Mouse (Mus musculus): ENCODE measurements at regions not wholly inside any gene's neighbourhood (a gene's known extent, or its start where the extent isn't known, plus 50 kb on each side); places are given as distances from the start of the nearest gene placed in this dataset.

- Histone ChIP-seq H3K27ac (no peak overlapping the region), H3K4me3 (no peak overlapping the region)
- peak; percentile 22; the same call in 1 of the 2 replicates for TF ChIP-seq CTCF (IDR thresholded peaks at IDR 0.05)
- intact Hi-C loops (cut with DNase I) = no loop called here
- DNase-seq (ENCODE audit: extremely low spot score in 1 of 2, low spot score in 2 of 2) = no peak
These were observed 688.2 kb downstream of the Ntrk3 start for GRCm38 (mm10) chr7:78049606-78050005.

DNA sequence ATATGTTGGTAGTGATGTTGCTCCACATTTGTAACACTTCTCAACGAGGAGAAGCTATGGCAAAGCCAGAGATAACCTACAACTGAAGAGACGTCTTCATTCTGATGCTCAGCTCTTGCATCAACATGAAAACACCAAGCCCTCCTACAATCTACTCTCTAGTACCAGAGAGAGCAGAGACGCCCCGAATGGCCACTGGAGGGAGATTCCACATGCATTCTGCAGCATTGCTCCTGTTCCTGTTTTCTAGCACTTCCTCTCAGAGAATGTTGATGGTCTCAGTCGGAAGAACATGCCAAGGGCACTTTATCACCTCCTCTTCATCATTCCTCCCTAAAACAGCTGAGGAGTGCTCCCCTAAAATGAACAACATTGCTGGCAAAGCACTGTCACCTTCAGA, 692.4 kb downstream of the Ntrk3 start:
- no peak for DNase-seq (ENCODE audit: extremely low spot score in 1 of 2, low spot score in 2 of 2)
- intact Hi-C loops (cut with DNase I) = no loop called here
- peak; percentile 38 for TF ChIP-seq CTCF (IDR thresholded peaks at IDR 0.05)
- no peak overlapping the region for H3K4me3 ChIP-seq
- H3K27ac ChIP-seq = no peak overlapping the region

DNA sequence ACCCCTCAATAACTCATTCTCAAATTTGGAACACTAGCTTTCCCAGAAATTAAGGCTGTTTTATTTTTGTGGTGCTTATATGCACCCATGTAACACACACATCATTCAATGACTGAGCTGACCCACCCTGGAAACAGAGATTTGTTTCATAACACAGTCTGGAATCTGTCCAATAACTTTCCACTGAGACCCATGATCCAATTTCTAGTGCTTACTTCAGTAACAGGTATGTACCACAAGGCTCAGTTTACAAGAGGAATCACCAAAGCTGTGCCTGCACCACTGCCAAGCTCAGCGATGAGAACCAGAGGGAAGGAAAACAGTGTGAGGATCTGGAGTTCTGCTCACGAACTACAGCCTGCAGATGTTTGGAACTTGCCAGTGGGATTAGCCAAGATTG, 706.8 kb downstream of the Ntrk3 start:
- intact Hi-C loops (cut with DNase I) = no loop called here
- no peak for DNase-seq (ENCODE audit: extremely low spot score in 1 of 2, low spot score in 2 of 2)
- H3K4me3 ChIP-seq = no peak overlapping the region
- no peak for TF ChIP-seq CTCF (IDR thresholded peaks at IDR 0.05)
- H3K27ac ChIP-seq = no peak overlapping the region

DNA sequence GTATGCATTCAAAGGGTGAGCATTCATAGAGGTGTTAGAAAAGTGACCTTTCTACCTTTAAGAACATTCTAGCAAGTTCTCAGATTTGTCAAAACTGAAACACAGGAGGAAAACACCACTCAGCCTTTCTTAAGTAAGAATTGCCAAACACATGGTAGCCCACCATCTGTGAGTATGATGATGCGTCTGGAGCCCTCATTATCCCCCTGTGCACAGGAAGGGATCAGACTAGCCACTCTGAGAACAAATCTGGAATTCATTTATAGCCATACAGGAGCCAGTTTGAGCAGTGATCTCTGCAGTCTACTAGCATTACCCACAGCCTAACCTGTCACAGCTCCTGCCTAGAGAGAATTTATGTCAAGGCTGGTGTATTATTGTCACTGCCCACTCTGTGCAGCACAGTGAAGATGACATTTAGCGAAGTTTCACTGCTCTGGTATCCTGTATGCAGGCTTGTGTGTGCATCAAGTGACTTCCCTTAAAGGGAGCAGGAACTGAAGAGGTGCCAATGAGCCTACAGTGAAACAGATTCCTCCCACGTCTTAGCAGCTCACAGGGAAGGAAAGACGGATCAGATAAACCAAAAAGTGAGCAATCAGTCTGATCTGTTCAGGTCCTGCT, 710.7 kb downstream of the Ntrk3 start:
- H3K4me3 ChIP-seq = no peak overlapping the region
- no peak for TF ChIP-seq CTCF (IDR thresholded peaks at IDR 0.05)
- peak; percentile 18 to 25 for DNase-seq (ENCODE audit: extremely low spot score in 1 of 2, low spot score in 2 of 2)
- intact Hi-C loops (cut with DNase I) = loop anchor here (5.0 kb wide), 1 partner anchor 280 kb away; no protein-coding TSS in a partner anchor
- no peak overlapping the region for H3K27ac ChIP-seq

- no peak for DNase-seq (ENCODE audit: extremely low spot score in 1 of 2, low spot score in 2 of 2)
- intact Hi-C loops (cut with DNase I) = loop anchor here (2.0 kb wide), 1 partner anchor 35 kb away; no protein-coding TSS in a partner anchor
- no peak for TF ChIP-seq CTCF (IDR thresholded peaks at IDR 0.05)
- Histone ChIP-seq H3K27ac (no peak overlapping the region), H3K4me3 (no peak overlapping the region)
These were observed 714.2 kb downstream of the Ntrk3 start for GRCm38 (mm10) chr7:78023591-78023990.

GRCm38 (mm10) chr7:78023075-78023474, 714.7 kb downstream of the Ntrk3 start:
- no peak for DNase-seq (ENCODE audit: extremely low spot score in 1 of 2, low spot score in 2 of 2)
- intact Hi-C loops (cut with DNase I) = loop anchor here (2.0 kb wide), 1 partner anchor 34 kb away; no protein-coding TSS in a partner anchor
- TF ChIP-seq CTCF (IDR thresholded peaks at IDR 0.05) = no peak
- no peak overlapping the region for H3K27ac ChIP-seq
- no peak overlapping the region for H3K4me3 ChIP-seq

DNA sequence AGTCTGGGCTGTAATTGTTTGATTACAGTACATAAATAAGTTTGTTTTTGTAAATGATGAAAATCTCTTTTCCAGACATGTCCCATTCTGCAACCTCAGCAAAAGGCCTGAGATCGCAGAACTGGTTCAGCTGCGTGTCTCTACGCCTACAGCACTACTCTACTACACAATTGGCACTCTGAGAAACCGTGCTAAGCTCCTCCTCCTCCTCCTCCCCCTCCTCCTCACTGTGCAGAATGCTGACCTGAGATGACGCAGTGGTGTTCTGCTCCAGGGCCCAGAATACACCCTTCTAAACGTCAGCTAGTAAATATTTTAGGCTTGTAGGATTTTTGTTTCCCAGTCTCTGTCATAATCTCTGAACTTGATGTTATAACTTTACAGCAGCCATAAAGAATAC, 724.2 kb downstream of the Ntrk3 start:
- intact Hi-C loops (cut with DNase I) = no loop called here
- no peak for DNase-seq (ENCODE audit: extremely low spot score in 1 of 2, low spot score in 2 of 2)
- TF ChIP-seq CTCF (IDR thresholded peaks at IDR 0.05) = no peak
- Histone ChIP-seq H3K4me3 (no peak overlapping the region), H3K27ac (no peak overlapping the region)

DNA sequence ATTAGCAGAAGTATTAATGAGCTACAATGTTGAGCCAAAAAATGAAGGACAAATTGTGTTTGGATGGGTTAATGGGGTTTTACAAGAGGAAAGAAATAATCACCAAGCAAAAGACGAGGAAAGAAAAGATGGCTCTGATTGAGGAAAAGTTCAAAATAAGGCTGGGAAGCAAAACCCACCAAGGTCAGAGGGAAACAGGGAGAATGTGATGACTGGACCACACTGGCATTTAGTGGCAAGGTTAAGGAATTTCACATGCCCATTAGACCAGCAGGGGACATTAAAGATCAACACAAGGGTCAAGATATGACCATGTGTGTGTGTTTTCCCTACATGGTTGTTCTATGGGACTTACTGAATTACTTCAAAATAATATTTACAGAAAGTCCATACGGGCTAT, 734.7 kb downstream of the Ntrk3 start:
- no peak for DNase-seq (ENCODE audit: extremely low spot score in 1 of 2, low spot score in 2 of 2)
- no peak for TF ChIP-seq CTCF (IDR thresholded peaks at IDR 0.05)
- intact Hi-C loops (cut with DNase I) = no loop called here
- Histone ChIP-seq H3K27ac (no peak overlapping the region), H3K4me3 (no peak overlapping the region)

GRCm38 (mm10) chr7:77993840-77994239, 744.0 kb downstream of the Ntrk3 start:
- intact Hi-C loops (cut with DNase I) = no loop called here
- DNase-seq (ENCODE audit: extremely low spot score in 1 of 2, low spot score in 2 of 2) = no peak
- Histone ChIP-seq H3K27ac (no peak overlapping the region), H3K4me3 (no peak overlapping the region)
- no peak for TF ChIP-seq CTCF (IDR thresholded peaks at IDR 0.05)

DNA sequence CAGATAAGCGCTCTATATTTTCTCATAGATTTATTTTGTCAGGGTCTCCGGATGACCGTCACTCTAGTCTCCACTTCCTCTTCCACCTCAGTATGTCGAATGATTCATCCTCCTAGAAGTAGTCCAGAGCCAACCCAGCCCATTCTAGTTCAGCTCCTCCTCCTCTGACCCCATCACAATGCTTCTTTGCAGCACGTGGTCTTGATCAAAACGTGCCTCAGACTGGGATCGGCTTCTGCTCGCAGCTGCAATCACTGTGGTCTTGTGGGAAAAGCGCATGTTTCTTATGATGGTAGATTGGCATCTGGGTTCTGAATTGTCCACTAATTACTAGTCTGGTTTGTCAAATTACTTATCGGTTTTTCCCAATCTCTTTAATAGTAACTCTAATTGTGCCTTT, 747.7 kb downstream of the Ntrk3 start:
- Histone ChIP-seq H3K4me3 (no peak overlapping the region), H3K27ac (no peak overlapping the region)
- TF ChIP-seq CTCF (IDR thresholded peaks at IDR 0.05) = no peak
- DNase-seq (ENCODE audit: extremely low spot score in 1 of 2, low spot score in 2 of 2) = no peak
- intact Hi-C loops (cut with DNase I) = no loop called here

GRCm38 (mm10) chr7:77988177-77988576, 749.6 kb downstream of the Ntrk3 start:
- no peak for TF ChIP-seq CTCF (IDR thresholded peaks at IDR 0.05)
- intact Hi-C loops (cut with DNase I) = loop anchor here (2.0 kb wide), 1 partner anchor 35 kb away; no protein-coding TSS in a partner anchor
- peak; percentile 23 to 34 for DNase-seq (ENCODE audit: extremely low spot score in 1 of 2, low spot score in 2 of 2)
- Histone ChIP-seq H3K4me3 (no peak overlapping the region), H3K27ac (no peak overlapping the region)

DNA sequence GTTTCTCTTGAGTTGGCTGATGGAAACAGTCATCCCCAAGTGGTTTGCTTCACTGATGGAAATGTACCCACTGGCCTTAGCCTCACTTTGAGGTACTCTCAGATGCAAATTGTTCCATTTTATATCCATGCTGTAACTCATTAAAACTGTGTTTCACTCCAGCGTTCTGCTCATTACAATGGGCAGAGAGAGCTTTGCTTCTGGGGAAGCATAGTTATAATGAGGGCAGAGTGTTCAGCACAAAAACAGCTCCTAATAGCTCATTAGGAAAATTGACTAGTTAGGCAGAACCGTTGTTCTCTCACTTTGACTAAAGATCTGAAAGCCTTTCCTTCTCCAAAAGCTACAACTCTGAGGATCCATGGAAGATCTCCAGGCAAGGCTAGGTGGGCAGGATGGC, 771.2 kb downstream of the Ntrk3 start:
- no peak for DNase-seq (ENCODE audit: extremely low spot score in 1 of 2, low spot score in 2 of 2)
- H3K27ac ChIP-seq = no peak overlapping the region
- H3K4me3 ChIP-seq = no peak overlapping the region
- intact Hi-C loops (cut with DNase I) = no loop called here
- no peak for TF ChIP-seq CTCF (IDR thresholded peaks at IDR 0.05)

DNA sequence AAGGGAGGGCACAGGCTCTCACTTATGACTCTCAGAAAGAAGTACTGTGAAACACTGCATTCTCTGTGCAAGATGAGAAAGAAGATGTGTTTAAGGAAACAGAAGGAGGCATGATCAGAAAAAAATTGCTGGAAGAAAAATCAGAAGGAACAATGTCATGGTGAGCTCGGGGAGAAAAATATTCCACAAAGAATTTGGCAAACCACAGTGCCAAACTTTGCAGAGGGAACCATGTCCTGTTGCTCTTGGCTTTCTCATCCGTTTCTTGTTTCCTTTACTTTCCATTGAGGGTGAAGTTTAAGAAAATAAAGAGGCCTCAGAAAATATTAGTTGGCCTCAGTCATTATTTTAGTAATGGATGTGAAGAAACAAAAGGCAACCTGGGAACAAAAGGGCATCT, 804.4 kb downstream of the Ntrk3 start:
- intact Hi-C loops (cut with DNase I) = no loop called here
- Histone ChIP-seq H3K27ac (no peak overlapping the region), H3K4me3 (no peak overlapping the region)
- DNase-seq (ENCODE audit: extremely low spot score in 1 of 2, low spot score in 2 of 2) = no peak
- no peak for TF ChIP-seq CTCF (IDR thresholded peaks at IDR 0.05)
